Mouse (Mus musculus): ENCODE results near the gene Insm1.

DNA sequence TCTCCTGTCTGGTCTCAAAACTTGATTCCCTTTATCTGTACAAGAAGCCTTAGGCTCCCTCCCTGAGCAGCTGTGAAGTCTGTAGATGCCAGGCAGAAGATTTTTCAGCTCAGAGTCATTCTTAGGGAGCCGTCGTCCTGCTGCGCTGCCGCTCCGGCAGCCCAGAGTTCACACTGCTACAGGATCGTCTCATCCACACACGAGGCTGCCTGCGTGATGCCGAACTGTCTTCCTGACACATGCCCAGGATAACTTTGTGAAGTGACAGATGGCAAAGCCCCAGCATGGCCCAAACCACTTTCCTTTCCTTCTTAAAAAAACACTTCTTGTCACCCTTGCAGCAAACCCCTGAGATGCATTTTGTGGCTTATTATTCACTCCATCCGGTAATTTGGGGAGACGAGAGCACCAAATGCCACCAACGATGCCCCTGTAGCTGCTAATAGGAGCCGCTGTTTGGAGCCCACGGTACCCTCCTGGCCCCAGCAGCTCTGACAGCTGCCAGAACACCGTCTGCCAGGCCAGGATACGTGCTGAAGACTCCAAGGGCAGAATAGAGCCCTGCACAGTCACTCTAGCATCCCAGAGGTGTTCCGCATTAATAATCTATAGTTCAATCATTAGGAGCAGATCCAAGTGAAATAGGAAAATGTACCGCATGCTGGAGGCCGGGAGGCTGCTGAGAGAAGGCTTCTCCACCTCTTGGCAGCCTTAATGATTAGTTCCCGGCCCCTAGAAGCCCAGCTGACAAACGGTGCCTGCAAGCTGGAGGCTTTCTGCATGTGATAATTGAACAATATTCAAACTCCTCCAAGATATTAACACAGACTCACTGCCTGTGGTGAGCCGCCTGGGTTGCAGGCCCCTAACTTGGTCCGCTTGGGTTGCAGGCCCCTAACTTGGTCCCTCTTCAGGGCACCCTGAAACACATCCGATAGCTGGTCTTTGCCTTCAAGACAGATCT lies 37.6 kb upstream of the Insm1 start:
- no peak for TF ChIP-seq POLR2A (IDR thresholded peaks at IDR 0.05; ENCODE audit: borderline replicate concordance, low read depth, low read length)
- TF ChIP-seq CTCF (IDR thresholded peaks at IDR 0.05; ENCODE audit: low read depth, low read length): no peak

Measured in bone marrow macrophage, adult 2 months (primary cell).